Mouse (Mus musculus): ENCODE measurements around the gene Gm30737. TPM values are rescaled to one million over a fixed set of nuclear protein-coding genes. Genes with fewer than 3 reads are reported as not detected.
"Not testable (repeated sequence)": the region's sequence is repeated elsewhere in the genome, so short reads cannot be mapped to it uniquely, and the experiment has no call there.

Gene Gm30737
- not detected for total RNA-seq (2021)
- long read RNA-seq, experiment 1, result 0 reads
- long read RNA-seq, experiment 2, result 0 reads

DNA sequence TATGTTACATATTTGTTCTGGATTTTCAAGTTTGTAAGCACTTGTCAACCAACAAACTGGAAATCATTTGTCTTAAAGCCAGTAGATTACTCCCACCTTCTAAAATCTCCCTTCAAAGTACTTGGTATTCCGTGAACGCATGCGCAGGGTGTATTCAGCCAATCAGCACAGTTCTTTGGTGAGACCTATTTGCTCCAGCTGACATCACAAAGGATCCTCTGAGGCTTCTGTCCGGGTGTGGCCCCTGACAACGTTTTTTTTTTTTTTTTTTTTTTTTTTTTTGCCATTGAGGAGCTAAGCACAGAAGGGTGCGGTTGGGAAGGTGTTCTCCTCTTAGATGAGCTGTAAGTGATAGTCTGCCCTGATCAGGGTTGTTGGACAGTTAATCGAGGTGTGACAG lies at the start of gene Gm30737:
Gene Gm30737, plus strand, starts transcription at position 301 of the 400 bp plus-strand sequence.
- not testable (repeated sequence) for DNase-seq (ENCODE audit: low spot score in 2 of 2); H3K27ac ChIP-seq; H3K4me3 ChIP-seq

Data from layer of hippocampus, adult 2 months (tissue).